Mouse (Mus musculus): ENCODE measurements around the gene Tgoln1. TPM values are rescaled to one million over a fixed set of nuclear protein-coding genes. Genes with fewer than 3 reads are reported as not detected.
A peak's percentile ranks its signal among the peaks of the same experiment; 100 is the strongest.

Gene Tgoln1
- total and polyA plus RNA-seq, 3 experiments = 29.0 to 68.0 (median 60.1) TPM

DNA sequence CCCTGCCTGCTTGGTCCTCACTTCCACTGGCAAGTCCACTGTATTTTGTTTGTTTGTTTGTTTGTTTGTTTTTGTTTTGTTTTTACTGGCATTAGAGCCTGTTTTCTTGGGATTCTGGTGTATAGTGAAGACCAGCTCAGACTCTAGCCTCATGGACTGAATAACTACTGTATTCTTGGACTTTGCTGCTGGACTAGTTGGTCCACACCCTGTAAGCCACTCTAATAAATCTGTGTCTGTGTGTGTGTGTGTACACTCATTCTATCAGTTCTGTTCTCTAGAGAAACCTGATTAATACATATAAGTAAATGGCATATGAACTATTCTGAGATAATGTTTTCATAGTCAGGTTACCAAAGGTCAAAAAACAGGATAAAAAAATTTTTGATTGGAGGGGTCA lies 26.7 kb downstream of the Tgoln1 start:
- Histone ChIP-seq H3K36me3 (ENCODE audit: control insufficient read depth, insufficient read depth, low read length) (no peaks in the 10 kb centered on the region), H3K27ac (no peak overlapping the region), H3K9ac (ENCODE audit: low read depth, low read length) (no peak overlapping the region), H3K4me1 (ENCODE audit: control insufficient read depth, insufficient read depth, low read length) (no peaks in the 10 kb centered on the region; the same call in 1 of the 2 replicates), H3K4me3 (no peak overlapping the region), H3K79me2 (replicated peaks; ENCODE audit: control insufficient read depth, insufficient read depth, low read length) (no peaks in the 10 kb centered on the region), H3K27me3 (ENCODE audit: control insufficient read depth, insufficient read depth, low read length) (no peaks in the 10 kb centered on the region)
- TF ChIP-seq POLR2A (IDR thresholded peaks at IDR 0.05; ENCODE audit: insufficient read depth, low read depth, low read length) = no peak
- TF ChIP-seq CTCF (IDR thresholded peaks at IDR 0.05) = no peak
- no peak for TF ChIP-seq EP300 (IDR thresholded peaks at IDR 0.05; ENCODE audit: insufficient read depth, low read depth, low read length)
- no peak for DNase-seq
- intact Hi-C loops (cut with DNase I) = no loop called here

DNA sequence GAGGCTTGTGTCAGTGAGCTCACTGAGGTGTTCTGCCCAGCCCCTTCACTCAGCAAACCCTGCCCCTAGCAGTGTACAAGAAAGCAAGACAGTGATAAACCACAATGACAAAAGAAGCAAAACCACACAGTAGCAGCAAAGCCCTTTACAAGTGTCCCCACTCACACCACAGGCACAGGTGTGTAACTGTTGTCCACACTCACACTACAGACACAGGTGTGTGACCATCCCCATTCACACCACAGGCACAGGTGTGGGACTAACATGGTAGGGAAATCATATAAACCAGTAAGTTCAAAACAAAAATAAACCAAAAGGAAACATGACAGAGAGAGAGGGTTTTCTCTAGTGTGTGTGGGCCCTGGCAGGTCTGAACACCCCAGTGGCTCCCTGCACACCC lies 28.5 kb downstream of the Tgoln1 start:
- no peaks in the 10 kb centered on the region for H3K36me3 ChIP-seq (ENCODE audit: control insufficient read depth, insufficient read depth, low read length)
- intact Hi-C loops (cut with DNase I) = no loop called here
- no peaks in the 10 kb centered on the region for H3K27me3 ChIP-seq (ENCODE audit: control insufficient read depth, insufficient read depth, low read length)
- H3K27ac ChIP-seq = no peak overlapping the region
- no peak overlapping the region for H3K9ac ChIP-seq (ENCODE audit: low read depth, low read length)
- H3K4me1 ChIP-seq (ENCODE audit: control insufficient read depth, insufficient read depth, low read length) = no peaks in the 10 kb centered on the region; the same call in 1 of the 2 replicates
- no peak overlapping the region for H3K4me3 ChIP-seq
- DNase-seq = no peak
- no peaks in the 10 kb centered on the region for H3K79me2 ChIP-seq (replicated peaks; ENCODE audit: control insufficient read depth, insufficient read depth, low read length)
- TF ChIP-seq POLR2A (IDR thresholded peaks at IDR 0.05; ENCODE audit: insufficient read depth, low read depth, low read length) (no peak), CTCF (IDR thresholded peaks at IDR 0.05) (no peak), EP300 (IDR thresholded peaks at IDR 0.05; ENCODE audit: insufficient read depth, low read depth, low read length) (no peak)

DNA sequence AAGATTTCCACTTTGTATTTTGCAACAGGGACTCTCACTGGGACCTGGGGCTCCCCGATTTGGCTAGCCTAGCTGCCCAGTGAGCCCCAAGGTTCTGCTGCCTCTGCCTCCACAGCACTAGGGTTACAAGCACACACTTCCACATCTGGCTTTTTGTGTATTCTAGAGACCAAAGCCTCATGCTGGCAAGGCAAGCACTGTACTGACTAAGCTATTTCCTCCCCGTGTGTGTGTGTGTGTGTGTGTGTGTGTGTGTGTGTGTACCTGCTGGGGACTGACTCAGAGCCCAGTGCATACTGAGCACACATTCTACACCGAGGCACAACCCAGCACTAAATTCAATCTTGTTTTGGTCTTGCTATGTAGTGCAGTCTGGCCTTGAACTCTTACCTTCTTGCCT lies 30.1 kb downstream of the Tgoln1 start:
- TF ChIP-seq POLR2A (IDR thresholded peaks at IDR 0.05; ENCODE audit: insufficient read depth, low read depth, low read length) (no peak), EP300 (IDR thresholded peaks at IDR 0.05; ENCODE audit: insufficient read depth, low read depth, low read length) (no peak), CTCF (IDR thresholded peaks at IDR 0.05) (no peak)
- 62% methylated on average over 3 of the region's 3 CpGs for WGBS

DNA sequence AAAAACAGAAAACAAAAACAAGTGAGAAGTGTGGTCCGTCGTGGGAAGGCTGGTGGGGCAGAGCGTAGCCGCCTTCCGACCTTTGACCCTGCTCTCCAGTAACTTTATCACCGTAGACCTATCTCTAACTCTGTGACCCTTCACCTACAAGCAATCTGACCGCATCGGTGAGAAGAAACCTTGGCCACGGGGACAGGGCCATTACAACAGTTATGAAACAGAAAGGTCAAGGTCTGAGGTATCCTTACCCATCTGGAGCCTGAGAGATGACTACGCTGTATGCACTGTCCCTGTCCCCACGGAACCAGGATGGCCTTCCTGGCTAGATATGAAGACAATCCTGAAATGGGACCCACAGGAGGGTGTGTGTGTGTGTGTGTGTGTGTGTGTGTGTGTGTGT lies 32.6 kb downstream of the Tgoln1 start:
- no peak overlapping the region for H3K9ac ChIP-seq (ENCODE audit: low read depth, low read length)
- no peaks in the 10 kb centered on the region for H3K79me2 ChIP-seq (replicated peaks; ENCODE audit: control insufficient read depth, insufficient read depth, low read length)
- H3K4me3 ChIP-seq = no peak overlapping the region
- H3K36me3 ChIP-seq (ENCODE audit: control insufficient read depth, insufficient read depth, low read length) = no peaks in the 10 kb centered on the region
- H3K27ac ChIP-seq = no peak overlapping the region
- no peaks in the 10 kb centered on the region for H3K4me1 ChIP-seq (ENCODE audit: control insufficient read depth, insufficient read depth, low read length)
- H3K27me3 ChIP-seq (ENCODE audit: control insufficient read depth, insufficient read depth, low read length) = no peaks in the 10 kb centered on the region
- no peak for TF ChIP-seq POLR2A (IDR thresholded peaks at IDR 0.05; ENCODE audit: insufficient read depth, low read depth, low read length)
- no peak for TF ChIP-seq CTCF (IDR thresholded peaks at IDR 0.05)
- no peak for TF ChIP-seq EP300 (IDR thresholded peaks at IDR 0.05; ENCODE audit: insufficient read depth, low read depth, low read length)
- intact Hi-C loops (cut with DNase I) = no loop called here
- 81% methylated on average over 11 of the region's 11 CpGs for WGBS
- no peak for DNase-seq

More for the DNA sequence above, 30.1 kb downstream of the Tgoln1 start:
- no peaks in the 10 kb centered on the region for H3K79me2 ChIP-seq (replicated peaks; ENCODE audit: control insufficient read depth, insufficient read depth, low read length)
- no peak overlapping the region for H3K9ac ChIP-seq (ENCODE audit: low read depth, low read length)
- no peaks in the 10 kb centered on the region for H3K36me3 ChIP-seq (ENCODE audit: control insufficient read depth, insufficient read depth, low read length)
- H3K27ac ChIP-seq = no peak overlapping the region
- H3K27me3 ChIP-seq (ENCODE audit: control insufficient read depth, insufficient read depth, low read length) = no peaks in the 10 kb centered on the region
- intact Hi-C loops (cut with DNase I) = no loop called here
- H3K4me1 ChIP-seq (ENCODE audit: control insufficient read depth, insufficient read depth, low read length) = no peaks in the 10 kb centered on the region
- H3K4me3 ChIP-seq = no peak overlapping the region
- no peak for DNase-seq

DNA sequence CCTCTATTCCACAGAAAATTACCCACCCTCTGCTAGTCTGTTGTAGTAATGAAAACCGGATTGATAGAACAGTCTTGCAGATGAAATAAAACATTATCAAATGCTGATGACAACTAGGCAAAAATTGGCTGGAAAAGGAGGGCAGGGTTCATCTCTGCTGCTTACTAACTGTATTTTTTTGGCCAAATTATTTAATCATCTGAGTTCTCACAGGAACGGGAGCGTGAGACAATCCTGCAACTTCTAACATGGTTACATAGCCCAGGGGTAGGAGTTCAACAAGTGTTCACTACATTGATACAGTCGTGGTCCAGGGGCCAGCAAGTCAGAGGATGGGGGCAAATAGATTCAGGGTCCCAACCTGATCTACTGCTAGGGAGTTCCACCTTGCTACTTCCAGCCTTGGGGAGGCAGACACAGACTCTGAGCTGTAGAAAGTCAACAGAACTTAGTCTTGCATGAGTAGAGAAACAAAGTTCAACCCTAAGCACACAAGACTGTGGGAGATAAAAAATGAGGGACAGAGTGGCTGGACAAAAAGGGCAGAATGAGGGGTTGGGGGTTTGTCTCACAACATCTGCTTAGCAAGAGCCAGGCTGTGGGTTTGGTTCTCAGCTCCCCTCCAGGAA lies 33.5 kb downstream of the Tgoln1 start:
- Histone ChIP-seq H3K27me3 (ENCODE audit: control insufficient read depth, insufficient read depth, low read length) (no peaks in the 10 kb centered on the region), H3K79me2 (replicated peaks; ENCODE audit: control insufficient read depth, insufficient read depth, low read length) (no peaks in the 10 kb centered on the region), H3K36me3 (ENCODE audit: control insufficient read depth, insufficient read depth, low read length) (no peaks in the 10 kb centered on the region), H3K27ac (no peak overlapping the region), H3K9ac (ENCODE audit: low read depth, low read length) (no peak overlapping the region), H3K4me3 (no peak overlapping the region), H3K4me1 (ENCODE audit: control insufficient read depth, insufficient read depth, low read length) (no peaks in the 10 kb centered on the region)
- DNase-seq = no peak
- WGBS = 75% methylated on average over 4 of the region's 4 CpGs
- intact Hi-C loops (cut with DNase I) = no loop called here
- no peak for TF ChIP-seq EP300 (IDR thresholded peaks at IDR 0.05; ENCODE audit: insufficient read depth, low read depth, low read length)
- no peak for TF ChIP-seq POLR2A (IDR thresholded peaks at IDR 0.05; ENCODE audit: insufficient read depth, low read depth, low read length)
- TF ChIP-seq CTCF (IDR thresholded peaks at IDR 0.05) = no peak

DNA sequence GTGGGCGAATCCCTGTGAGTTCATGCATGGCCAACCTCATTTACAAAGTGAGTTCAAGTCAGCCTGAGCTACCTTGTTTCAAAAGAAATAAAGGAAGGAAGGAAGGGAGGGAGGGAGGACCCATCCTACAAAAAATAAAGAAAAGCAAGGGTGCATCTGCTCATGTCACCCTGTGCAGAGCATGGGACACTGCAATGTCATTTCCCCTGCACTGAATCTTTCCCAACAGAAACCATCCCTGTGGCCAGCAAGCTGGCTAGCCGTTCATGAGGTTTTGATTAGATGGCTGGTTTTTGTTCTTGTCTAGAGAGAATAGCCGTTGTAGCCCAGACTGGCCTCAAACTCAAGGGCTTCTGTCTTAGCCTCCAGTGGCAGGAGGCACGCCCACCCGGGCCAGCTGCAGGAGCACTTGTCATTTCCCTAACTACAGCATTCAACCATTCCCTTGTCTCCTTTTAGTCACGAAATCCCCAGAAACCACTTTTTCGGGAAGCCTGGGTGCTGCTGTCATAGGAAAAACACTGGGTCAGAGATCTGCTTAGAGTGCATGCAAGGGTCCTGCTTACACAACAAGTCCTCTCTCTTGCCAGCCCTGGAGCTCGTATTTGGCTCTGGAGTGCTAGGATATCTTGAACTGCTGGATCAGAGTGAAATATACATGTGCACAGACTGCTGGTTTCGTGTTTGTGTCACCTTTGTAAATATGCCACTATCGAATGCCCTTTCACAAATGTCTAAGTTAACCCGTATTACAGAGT lies 35.0 kb downstream of the Tgoln1 start:
- Histone ChIP-seq H3K4me1 (ENCODE audit: control insufficient read depth, insufficient read depth, low read length) (no peaks in the 10 kb centered on the region), H3K4me3 (no peak overlapping the region), H3K79me2 (replicated peaks; ENCODE audit: control insufficient read depth, insufficient read depth, low read length) (no peaks in the 10 kb centered on the region), H3K27ac (no peak overlapping the region), H3K9ac (ENCODE audit: low read depth, low read length) (no peak overlapping the region), H3K27me3 (ENCODE audit: control insufficient read depth, insufficient read depth, low read length) (no peaks in the 10 kb centered on the region), H3K36me3 (ENCODE audit: control insufficient read depth, insufficient read depth, low read length) (no peaks in the 10 kb centered on the region)
- TF ChIP-seq CTCF (IDR thresholded peaks at IDR 0.05) = no peak
- no peak for TF ChIP-seq EP300 (IDR thresholded peaks at IDR 0.05; ENCODE audit: insufficient read depth, low read depth, low read length)
- no peak for TF ChIP-seq POLR2A (IDR thresholded peaks at IDR 0.05; ENCODE audit: insufficient read depth, low read depth, low read length)
- intact Hi-C loops (cut with DNase I) = no loop called here
- 64% methylated on average over 11 of the region's 11 CpGs for WGBS
- peak in 1 of 2 experiments; percentile 33 for DNase-seq
